Mouse (Mus musculus) kidney, adult 2 months (tissue): Measurements from ENCODE around the gene Tesc.

Experiments
- CTCF ChIP-seq: fragments of 200-500 bp; conservative IDR thresholded peaks from 2 replicates; pipeline ENCODE4 v1.5.1; 2011; ENCODE audit warnings: low read depth, mild to moderate bottlenecking, control low read depth, low read length, moderate library complexity, mixed read lengths; ENCODE audit not compliant: insufficient read depth, insufficient read length
- POLR2A ChIP-seq: fragments of 200-500 bp; IDR thresholded peaks from one replicate; pipeline ENCODE4 v1.6.1; 2011; ENCODE audit warnings: low read depth, low read length, control low read depth

GRCm38 (mm10) chr5:118106667-118107066 is 79.1 kb downstream of the Tesc start:
- TF ChIP-seq CTCF (no peak), POLR2A (no peak)
